Mouse (Mus musculus): ENCODE results near the gene Gm48552. TPM values are rescaled to one million over a fixed set of nuclear protein-coding genes. Genes with fewer than 3 reads are reported as not detected.

Gm48552 gene
- polyA plus RNA-seq, 1 experiment from 2014 or later = 0.36 TPM

DNA sequence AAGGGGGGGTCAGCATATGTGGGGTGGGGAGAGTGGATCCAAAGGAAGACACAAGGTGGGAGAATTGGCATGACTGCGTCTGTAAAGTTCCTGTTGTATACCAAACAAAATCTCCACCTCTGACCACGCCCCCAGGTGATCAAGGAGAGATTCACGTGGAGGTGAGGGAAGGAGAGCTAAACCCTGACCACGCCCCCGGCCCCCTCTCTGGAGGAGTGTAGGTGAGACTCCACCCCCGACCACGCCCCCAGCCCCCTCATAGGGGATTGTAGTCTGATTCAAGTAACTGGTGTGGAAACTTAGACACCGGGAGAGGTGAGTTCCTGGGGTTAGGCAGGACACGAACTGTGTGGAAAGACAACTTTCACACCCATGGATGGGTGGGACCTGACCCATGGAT, 15.3 kb downstream of the Gm48552 start:
- ATAC-seq (ENCODE audit: low FRiP score, low TSS enrichment) (no peak), DNase-seq (ENCODE audit: low spot score) (no peak)
- TF ChIP-seq EP300 (optimal IDR thresholded peaks at IDR 0.05) = no peak
- Histone ChIP-seq H3K9me3 (ENCODE audit: control insufficient read depth, low read length) (no peaks in the 10 kb centered on the region), H3K4me1 (replicated peaks; ENCODE audit: control insufficient read depth, insufficient read depth) (peaks cover 12% of the 10 kb centered on the region), H3K4me3 (ENCODE audit: low read depth, low read length) (no peak overlapping the region), H3K9ac (ENCODE audit: low read length) (no peak overlapping the region), H3K27me3 (ENCODE audit: control insufficient read depth, insufficient read depth, low read length) (no peaks in the 10 kb centered on the region), H3K27ac (replicated peaks) (no peak overlapping the region), H3K4me2 (replicated peaks; ENCODE audit: low read depth) (no peak overlapping the region), H3K36me3 (ENCODE audit: control insufficient read depth, insufficient read depth, low read length) (peaks cover 43% of the 10 kb centered on the region)
- WGBS = 37% methylated on average over 9 of the region's 9 CpGs

DNA sequence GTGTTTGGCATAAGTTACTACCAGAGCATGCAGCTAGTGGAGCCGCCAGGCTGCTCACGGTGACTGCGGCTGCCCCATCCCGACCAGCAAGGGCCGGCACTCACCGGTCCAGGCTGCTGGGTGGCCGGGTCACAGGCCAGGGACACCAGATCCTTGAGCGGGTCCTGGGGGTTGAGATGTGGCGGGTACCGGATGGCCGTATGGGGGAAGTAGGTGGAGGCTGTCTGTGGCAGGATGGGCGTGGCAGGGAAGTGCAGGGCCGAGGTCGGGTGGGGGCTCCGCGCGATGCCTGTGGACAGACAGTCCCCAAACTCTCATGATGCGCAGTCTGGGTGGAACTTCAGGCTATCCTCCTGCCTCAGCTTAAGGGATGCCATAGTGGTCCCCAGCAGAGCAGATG, 15.9 kb downstream of the Gm48552 start:
- no peaks in the 10 kb centered on the region for H3K9me3 ChIP-seq (ENCODE audit: control insufficient read depth, low read length)
- no peak overlapping the region for H3K27ac ChIP-seq (replicated peaks)
- WGBS = 63% methylated on average over 17 of the region's 18 CpGs
- no peak for DNase-seq (ENCODE audit: low spot score)
- H3K36me3 ChIP-seq (ENCODE audit: control insufficient read depth, insufficient read depth, low read length) = peaks cover 37% of the 10 kb centered on the region
- no peak overlapping the region for H3K4me2 ChIP-seq (replicated peaks; ENCODE audit: low read depth)
- no peak overlapping the region for H3K9ac ChIP-seq (ENCODE audit: low read length)
- no peak for ATAC-seq (ENCODE audit: low FRiP score, low TSS enrichment)
- no peaks in the 10 kb centered on the region for H3K27me3 ChIP-seq (ENCODE audit: control insufficient read depth, insufficient read depth, low read length)
- H3K4me3 ChIP-seq (ENCODE audit: low read depth, low read length) = no peak overlapping the region
- H3K4me1 ChIP-seq (replicated peaks; ENCODE audit: control insufficient read depth, insufficient read depth) = peaks cover 12% of the 10 kb centered on the region
- TF ChIP-seq EP300 (optimal IDR thresholded peaks at IDR 0.05) (no peak), CTCF (IDR thresholded peaks at IDR 0.05; ENCODE audit: low read depth) (no peak)

DNA sequence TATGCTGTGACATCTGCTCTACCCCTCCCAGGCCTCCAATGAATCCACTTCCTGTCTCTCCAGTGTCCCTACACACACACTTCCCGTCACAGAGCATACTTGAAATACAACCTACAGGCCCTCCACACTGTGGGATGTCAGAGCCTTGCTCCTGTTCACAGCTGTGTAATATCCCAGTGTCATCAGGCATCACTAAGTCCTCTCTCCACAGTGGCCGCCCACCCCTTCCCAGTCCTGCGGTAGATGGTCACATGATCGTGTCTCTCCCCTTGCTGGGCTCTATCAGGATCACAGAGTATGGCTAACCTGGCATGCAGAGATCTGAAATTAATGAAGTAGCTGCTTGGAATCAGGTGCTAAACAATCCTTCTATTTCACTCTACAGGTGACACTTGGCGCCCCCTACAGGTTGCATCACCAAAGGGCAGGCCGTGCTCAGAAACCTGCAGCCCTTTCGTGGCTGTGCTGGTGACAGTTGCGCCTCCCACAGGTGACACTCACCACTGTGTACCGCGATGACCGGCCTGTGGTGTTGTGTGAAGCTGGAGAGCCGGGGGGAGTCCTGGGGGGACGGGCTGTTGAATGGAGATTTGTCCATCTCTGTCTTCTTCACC, 16.9 kb downstream of the Gm48552 start:
- peaks cover 12% of the 10 kb centered on the region for H3K4me1 ChIP-seq (replicated peaks; ENCODE audit: control insufficient read depth, insufficient read depth)
- WGBS = 51% methylated on average over 13 of the region's 13 CpGs
- H3K9ac ChIP-seq (ENCODE audit: low read length) = no peak overlapping the region
- TF ChIP-seq CTCF (IDR thresholded peaks at IDR 0.05; ENCODE audit: low read depth) = peak; percentile 78
- no peak for TF ChIP-seq EP300 (optimal IDR thresholded peaks at IDR 0.05)
- H3K36me3 ChIP-seq (ENCODE audit: control insufficient read depth, insufficient read depth, low read length) = peaks cover 31% of the 10 kb centered on the region
- DNase-seq (ENCODE audit: low spot score) (peak; percentile 76), ATAC-seq (ENCODE audit: low FRiP score, low TSS enrichment) (no peak)
- no peak overlapping the region for H3K27ac ChIP-seq (replicated peaks)
- no peak overlapping the region for H3K4me2 ChIP-seq (replicated peaks; ENCODE audit: low read depth)
- no peak overlapping the region for H3K4me3 ChIP-seq (ENCODE audit: low read depth, low read length)
- no peaks in the 10 kb centered on the region for H3K9me3 ChIP-seq (ENCODE audit: control insufficient read depth, low read length)
- H3K27me3 ChIP-seq (ENCODE audit: control insufficient read depth, insufficient read depth, low read length) = no peaks in the 10 kb centered on the region

DNA sequence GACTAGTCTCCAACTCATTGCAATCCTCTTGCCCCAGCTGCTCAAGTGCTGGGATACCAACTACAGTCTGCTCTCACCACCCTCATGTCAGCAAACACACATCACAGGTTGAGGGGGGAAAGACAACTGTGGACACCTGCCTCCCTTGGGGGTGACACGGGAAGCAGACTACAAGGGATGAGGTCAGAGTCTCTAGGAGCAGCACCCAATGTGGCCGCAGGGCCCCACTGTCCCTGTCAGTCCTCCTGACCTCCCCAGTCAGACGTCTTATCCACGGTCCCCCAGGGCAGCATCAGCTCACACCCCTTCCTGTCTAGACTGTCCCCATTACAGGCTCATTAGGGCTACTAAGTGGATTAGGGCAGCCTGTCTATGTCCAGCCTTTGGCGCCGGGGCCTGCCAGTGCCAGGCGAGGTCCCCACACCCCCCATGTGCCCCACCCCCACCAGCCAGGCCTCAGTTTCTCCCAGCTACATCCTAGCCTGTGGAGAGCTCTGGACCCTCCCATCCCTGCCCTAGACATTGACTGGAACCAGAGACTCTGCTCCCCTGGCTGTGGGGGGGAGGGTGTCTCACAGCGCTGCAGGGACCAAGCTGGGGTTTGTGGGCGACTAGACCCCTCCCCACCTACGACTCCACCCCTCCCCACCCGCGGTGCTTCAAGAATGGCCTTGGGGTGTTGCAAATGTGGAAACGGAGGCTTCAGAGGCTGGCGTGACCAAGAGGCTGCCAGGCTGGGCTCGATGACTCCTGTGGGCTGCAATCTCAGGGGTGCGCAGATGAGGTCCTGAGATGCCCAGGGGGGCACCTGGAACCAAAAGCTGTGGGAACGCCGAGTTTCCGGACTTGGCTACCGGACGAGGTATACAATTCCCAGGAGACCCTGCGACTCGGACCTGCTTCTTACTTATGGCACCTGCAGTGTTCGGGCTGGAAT, 18.0 kb downstream of the Gm48552 start:
- H3K36me3 ChIP-seq (ENCODE audit: control insufficient read depth, insufficient read depth, low read length) = peaks cover 31% of the 10 kb centered on the region
- H3K27me3 ChIP-seq (ENCODE audit: control insufficient read depth, insufficient read depth, low read length) = no peaks in the 10 kb centered on the region
- no peak overlapping the region for H3K27ac ChIP-seq (replicated peaks)
- no peak for DNase-seq (ENCODE audit: low spot score)
- H3K9me3 ChIP-seq (ENCODE audit: control insufficient read depth, low read length) = no peaks in the 10 kb centered on the region
- peaks cover 15% of the 10 kb centered on the region for H3K4me1 ChIP-seq (replicated peaks; ENCODE audit: control insufficient read depth, insufficient read depth)
- H3K4me2 ChIP-seq (replicated peaks; ENCODE audit: low read depth) = peak overlapping the region; percentile 30; the same call in 1 of the 2 replicates
- TF ChIP-seq EP300 (optimal IDR thresholded peaks at IDR 0.05) (no peak), CTCF (IDR thresholded peaks at IDR 0.05; ENCODE audit: low read depth) (no peak)
- H3K9ac ChIP-seq (ENCODE audit: low read length) = no peak overlapping the region
- ATAC-seq (ENCODE audit: low FRiP score, low TSS enrichment) = no peak
- WGBS = 54% methylated on average over 23 of the region's 24 CpGs
- H3K4me3 ChIP-seq (ENCODE audit: low read depth, low read length) = no peak overlapping the region

DNA sequence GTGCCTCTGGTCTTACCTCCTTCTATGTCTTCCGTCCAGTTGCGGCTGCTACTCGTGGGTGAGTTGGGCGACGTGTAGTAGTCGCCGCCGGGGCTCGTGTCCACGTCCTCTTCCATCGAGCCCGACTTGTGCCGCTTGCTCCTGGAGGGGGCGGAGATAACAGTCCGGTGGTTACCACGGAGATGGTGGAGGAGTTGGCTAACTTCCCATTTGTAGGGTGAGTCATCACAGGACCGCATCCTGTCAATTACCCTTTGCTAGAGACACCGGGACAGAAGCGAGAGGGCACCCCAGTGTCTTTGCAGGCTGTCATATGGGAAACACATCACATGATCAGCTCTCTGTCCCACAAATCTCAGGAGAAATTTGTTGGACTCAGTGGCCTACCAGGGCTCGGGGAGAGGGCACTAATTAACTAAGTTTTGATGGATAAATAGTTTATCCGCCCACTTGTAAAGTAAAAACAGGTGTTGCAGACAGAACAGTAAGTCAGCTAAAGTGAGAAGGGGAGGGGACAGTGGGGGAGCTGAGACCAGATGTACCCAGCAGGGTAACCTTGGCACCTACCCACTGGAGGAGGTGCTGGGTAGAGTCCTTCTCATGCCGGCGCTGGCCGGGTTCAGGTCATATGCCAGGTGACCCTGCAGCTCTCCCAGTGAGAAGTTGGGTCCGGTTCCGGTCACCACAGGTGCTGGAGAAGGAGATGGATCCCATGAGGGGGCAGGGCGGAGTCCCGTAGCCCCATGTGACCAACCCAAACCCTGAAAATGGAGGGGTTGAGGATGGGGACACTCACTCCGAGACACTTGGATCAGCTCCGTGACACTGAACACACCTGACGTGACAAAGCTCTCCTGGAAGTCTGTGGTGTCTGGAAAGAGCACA, 19.0 kb downstream of the Gm48552 start:
- Histone ChIP-seq H3K4me1 (replicated peaks; ENCODE audit: control insufficient read depth, insufficient read depth) (peaks cover 20% of the 10 kb centered on the region), H3K9me3 (ENCODE audit: control insufficient read depth, low read length) (no peaks in the 10 kb centered on the region), H3K27ac (replicated peaks) (no peak overlapping the region; the same call in 1 of the 2 replicates), H3K27me3 (ENCODE audit: control insufficient read depth, insufficient read depth, low read length) (no peaks in the 10 kb centered on the region), H3K4me2 (replicated peaks; ENCODE audit: low read depth) (peak overlapping the region; percentile 30; the same call in 1 of the 2 replicates), H3K36me3 (ENCODE audit: control insufficient read depth, insufficient read depth, low read length) (peaks cover 31% of the 10 kb centered on the region), H3K9ac (ENCODE audit: low read length) (no peak overlapping the region), H3K4me3 (ENCODE audit: low read depth, low read length) (no peak overlapping the region)
- ATAC-seq (ENCODE audit: low FRiP score, low TSS enrichment) (0 out of 2 replicates have a peak, but pooled peaks have one; percentile 14), DNase-seq (ENCODE audit: low spot score) (peak; percentile 74)
- TF ChIP-seq EP300 (optimal IDR thresholded peaks at IDR 0.05) = no peak
- TF ChIP-seq CTCF (IDR thresholded peaks at IDR 0.05; ENCODE audit: low read depth) = peak; percentile 5; the same call in 1 of the 2 replicates
- 35% methylated on average over 31 of the region's 31 CpGs for WGBS
